Mouse (Mus musculus): ENCODE data around the gene Hist1h3e. TPM values are rescaled to one million over a fixed set of nuclear protein-coding genes. Genes with fewer than 3 reads are reported as not detected.
"Not testable (repeated sequence)": the region's sequence is repeated elsewhere in the genome, so short reads cannot be mapped to it uniquely, and the experiment has no call there.

Hist1h3e gene
- total RNA-seq, 2 experiments from 2014 or later, result 161 to 358 TPM

DNA sequence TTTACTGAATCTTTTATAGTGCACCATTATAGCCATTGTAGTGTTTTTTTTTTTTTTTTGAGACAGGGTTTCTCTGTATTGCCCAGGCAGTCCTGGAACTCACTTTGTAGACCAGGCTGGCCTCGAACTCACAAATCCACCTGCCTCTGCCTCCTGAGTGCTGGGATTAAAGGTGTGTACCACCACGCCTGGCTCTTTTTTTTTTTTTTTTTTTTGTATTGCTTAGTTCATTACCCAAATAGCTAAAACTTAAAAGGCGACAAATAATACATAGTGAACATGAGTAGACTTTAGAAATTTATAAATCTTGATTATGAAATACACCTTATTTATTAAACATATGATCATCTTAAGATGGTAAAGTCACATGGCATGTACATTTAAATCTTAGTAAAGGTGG, 20.7 kb downstream of the Hist1h3e start:
- ATAC-seq (ENCODE audit: poor library complexity, severe bottlenecking), result no peak

DNA sequence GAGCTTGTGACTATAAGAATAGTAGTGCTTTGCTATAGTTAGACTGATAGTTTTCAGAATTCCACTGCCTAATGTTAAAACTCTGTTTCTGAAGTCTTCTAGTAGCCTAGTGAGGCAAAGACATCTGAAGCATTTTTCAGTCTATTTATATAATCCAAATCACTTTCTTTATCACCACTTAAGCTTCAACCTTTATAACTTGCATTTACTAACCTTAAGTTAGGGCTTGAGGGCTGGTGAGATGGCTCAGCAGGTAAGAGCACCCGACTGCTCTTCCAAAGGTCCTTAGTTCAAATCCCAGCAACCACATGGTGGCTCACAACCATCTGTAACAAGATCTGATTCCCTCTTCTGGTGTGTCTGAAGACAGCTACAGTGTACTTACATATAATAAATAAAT, 22.3 kb downstream of the Hist1h3e start:
- not testable (repeated sequence) for ATAC-seq (ENCODE audit: poor library complexity, severe bottlenecking)

DNA sequence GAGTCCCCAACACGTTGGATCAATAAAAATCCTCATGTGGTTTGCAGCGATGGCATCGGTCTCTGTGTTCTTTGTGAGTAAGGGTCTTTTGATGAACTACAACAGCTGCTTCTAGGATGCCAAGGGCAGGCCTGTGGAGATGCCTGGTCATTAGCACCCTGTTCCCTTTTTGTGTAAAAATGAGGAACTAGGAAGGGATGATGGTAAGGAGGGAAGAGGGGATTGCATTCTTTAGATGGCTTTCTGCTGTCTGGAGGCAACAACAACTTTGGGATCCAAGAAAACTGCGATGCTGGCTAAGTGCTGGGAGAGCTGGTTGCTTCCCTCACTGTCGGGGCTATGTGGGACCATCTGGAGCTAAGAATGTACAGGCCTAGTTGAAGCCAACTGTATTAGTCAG, 23.9 kb downstream of the Hist1h3e start:
- peak; percentile 39; the same call in 1 of the 2 replicates for ATAC-seq (ENCODE audit: poor library complexity, severe bottlenecking)

DNA sequence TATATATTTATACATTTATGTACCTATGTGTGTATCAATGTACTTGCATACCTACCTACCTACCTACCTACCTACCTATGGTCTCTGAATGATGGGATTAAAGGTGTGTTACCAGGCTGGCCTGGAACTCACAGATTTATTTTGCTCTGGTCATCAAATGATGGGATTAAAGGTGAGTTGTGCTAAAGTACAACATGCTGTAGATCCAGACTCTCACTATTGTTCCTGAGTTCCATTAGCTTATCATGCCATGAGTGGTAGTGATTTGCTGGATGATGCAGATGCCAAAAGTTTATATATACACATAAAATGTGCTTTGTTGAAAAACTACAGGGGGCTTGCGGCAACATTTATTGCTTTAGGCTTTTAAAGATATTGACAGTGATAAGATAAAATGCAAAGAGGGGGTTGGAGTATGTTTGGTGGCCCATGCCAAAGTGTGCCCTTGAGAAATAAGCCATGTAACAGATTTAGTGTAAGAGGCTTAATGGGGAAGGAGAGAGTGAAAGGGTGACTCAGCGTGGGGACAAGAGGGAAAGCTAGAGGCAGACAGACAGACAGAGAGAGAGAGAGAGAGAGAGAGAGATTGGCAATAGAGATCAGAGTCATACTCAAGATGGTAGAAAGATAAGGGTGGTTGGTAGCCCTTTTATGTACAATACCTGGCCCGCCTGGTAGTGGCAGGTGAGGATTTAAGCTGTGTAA, 25.0 kb downstream of the Hist1h3e start:
- ATAC-seq (ENCODE audit: poor library complexity, severe bottlenecking), result no peak

DNA sequence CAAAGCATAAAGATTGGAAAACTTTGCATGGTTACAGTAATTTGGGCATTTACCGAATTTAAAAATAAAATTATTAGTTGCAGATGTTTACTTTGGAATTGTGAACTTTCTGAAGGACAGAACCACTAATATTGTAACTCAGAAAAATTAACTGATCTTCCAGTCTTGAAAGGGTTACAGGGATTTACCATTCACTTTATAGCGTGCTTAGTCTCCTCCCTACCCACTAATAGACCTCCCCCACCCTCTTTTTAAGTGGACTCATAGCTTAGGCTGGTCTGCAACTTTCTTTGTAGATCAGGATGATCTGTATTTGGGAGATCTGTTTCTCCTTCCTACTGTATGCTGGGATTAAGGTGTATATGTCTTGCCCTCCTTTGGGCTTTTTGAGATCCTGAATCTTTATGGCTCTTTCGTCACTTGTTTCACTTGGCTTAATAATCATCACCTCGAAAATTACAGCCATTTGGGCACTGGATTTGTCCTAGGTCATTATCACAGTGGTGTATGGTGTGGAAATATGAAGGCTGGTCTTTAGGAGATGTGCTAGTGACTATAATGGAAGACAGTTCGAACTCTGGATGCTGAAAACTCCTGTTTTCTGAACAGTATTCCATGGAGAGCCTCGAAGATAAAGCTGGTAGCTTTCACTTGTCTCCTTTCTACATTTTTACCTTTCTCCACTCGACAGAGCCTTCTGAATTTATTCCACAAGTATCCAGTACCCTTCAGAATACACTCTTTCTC, 25.9 kb downstream of the Hist1h3e start:
- no peak for ATAC-seq (ENCODE audit: poor library complexity, severe bottlenecking)

DNA sequence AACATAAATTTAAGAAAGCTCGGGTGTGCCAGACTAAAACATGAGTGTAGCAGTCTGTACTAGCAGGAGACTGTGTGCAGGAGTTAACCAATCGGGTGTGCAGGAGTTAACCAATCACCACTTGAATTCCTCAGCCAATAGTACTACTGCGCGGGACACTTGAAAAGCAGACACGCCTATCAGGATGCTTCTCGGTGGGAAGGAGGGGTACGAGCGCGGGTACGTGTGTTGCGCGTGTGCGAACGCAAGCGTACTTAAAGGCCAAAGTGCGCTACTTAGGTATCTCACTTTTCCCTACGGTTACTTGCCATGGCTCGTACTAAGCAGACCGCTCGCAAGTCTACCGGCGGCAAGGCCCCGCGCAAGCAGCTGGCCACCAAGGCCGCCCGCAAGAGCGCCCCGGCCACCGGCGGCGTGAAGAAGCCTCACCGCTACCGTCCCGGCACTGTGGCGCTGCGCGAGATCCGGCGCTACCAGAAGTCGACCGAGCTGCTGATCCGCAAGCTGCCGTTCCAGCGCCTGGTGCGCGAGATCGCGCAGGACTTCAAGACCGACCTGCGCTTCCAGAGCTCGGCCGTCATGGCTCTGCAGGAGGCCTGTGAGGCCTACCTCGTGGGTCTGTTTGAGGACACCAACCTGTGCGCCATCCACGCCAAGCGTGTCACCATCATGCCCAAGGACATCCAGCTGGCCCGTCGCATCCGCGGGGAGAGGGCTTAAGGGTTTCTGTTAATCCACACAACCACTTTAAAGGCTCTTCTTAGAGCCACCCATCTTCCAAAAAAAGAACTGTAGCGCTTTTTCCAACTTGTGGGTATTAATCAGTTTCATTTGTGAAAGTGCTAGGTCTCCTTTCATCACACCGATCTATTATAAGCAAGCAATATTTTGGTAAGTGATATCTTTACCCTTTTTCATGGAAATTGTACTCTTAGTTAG, 26.8 kb downstream of the Hist1h3e start, which contains the start of gene Hist1h3g:
TSS of gene Hist1h3g (plus strand) at position 286 of the 939 bp plus-strand sequence.
- ATAC-seq (ENCODE audit: poor library complexity, severe bottlenecking), result peak; percentile 67

DNA sequence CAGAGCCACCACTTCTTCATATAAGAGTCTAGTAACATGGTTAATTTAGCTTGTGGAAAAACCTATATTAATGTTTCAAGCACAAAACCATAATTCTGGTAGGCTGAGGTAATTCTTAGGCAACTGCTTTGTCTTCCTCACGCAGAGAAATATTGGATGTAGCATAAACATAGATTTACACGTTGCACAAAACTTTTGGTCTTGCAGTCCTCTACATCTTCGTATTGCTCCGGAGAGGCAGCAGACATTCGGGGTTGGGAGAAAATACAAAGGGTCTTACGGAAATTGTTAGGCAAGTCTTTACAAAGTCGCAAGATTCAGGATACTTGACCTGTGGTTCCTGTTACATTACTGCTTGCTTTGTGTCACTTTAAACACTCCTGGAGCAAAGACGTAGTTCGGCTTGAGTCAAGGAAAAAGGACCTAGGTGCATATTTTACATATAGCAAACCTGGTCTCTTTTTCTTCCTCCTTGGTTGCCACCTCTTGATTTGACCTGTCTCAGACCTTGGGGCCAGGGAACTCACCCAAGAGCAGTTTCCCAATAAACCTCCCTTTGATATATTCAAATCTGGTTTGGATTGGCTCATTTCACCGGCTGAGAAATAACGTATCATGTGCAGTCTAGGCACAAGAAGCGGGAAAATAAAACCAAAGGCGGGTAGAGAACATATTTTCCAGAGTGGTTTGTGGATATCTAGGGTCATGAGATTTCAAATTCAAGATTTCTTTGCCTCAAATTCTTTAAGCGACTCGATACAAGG, 27.6 kb downstream of the Hist1h3e start:
- no peak for ATAC-seq (ENCODE audit: poor library complexity, severe bottlenecking)

DNA sequence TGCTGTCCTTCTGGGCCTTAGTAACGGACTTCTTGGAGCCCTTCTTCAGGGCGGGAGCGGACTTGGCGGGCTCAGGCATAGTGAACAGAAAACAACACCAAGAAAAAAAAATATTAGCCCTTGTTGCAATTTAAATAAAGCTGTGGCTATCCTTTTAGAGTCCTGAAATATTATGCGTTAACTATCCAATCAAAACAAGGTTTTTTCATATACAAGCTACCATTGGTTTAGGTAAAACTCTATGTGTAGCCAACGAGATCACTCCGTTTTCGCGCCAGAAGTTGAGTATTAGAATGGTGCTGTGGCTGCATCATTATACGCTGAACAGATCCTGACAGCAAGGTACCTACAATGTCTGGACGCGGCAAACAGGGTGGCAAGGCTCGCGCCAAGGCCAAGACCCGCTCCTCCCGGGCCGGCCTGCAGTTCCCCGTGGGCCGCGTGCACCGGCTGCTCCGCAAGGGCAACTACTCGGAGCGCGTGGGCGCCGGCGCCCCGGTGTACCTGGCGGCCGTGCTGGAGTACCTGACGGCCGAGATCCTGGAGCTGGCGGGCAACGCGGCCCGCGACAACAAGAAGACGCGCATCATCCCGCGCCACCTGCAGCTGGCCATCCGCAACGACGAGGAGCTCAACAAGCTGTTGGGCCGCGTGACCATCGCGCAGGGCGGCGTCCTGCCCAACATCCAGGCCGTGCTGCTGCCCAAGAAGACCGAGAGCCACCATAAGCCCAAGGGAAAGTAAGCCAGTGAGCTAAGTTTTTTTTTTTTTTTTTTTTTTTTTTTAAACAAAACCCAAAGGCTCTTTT, 28.4 kb downstream of the Hist1h3e start, which contains the start of gene Hist1h2af:
TSS of gene Hist1h2af (plus strand) at position 347 of the 808 bp plus-strand sequence.
- ATAC-seq (ENCODE audit: poor library complexity, severe bottlenecking), result peak; percentile 15

DNA sequence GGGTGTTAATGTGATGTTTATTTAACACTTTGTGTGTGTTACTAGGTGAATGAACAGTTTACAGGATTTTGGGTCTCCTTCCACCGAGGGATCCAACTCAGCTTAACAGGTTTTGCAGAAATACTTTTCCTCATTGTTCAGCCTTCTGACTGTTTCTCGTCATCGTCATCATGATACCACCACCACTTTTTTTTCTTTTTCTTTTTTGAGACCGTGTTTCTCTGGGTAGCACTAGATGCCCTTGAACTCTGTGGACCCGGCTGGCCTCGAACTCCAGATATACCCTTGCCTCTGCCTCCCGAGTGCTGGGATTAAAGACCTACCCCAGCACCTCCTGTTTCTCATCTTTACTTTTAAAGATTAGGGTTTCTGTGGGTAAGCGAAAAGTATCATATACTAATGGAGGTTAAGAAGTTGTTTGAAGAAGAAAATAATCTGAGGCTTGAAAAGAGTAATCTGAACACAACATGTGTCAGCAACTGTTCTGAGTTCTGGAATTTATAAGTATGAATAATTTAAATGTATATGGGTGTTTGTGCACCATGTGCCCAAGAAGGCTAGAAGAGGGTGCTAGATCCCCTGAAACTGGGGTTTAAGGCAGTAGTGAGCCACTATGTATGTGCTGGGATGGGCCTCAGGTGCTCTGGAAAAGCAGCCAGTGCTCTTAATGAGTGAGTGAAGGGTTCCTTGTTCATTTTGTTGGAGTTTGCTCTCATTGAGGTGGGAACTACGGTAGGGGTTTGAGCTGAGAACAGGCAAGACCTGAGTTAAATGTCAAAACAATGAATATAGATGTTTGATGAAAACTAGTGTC, 29.7 kb downstream of the Hist1h3e start:
- ATAC-seq (ENCODE audit: poor library complexity, severe bottlenecking), result no peak

DNA sequence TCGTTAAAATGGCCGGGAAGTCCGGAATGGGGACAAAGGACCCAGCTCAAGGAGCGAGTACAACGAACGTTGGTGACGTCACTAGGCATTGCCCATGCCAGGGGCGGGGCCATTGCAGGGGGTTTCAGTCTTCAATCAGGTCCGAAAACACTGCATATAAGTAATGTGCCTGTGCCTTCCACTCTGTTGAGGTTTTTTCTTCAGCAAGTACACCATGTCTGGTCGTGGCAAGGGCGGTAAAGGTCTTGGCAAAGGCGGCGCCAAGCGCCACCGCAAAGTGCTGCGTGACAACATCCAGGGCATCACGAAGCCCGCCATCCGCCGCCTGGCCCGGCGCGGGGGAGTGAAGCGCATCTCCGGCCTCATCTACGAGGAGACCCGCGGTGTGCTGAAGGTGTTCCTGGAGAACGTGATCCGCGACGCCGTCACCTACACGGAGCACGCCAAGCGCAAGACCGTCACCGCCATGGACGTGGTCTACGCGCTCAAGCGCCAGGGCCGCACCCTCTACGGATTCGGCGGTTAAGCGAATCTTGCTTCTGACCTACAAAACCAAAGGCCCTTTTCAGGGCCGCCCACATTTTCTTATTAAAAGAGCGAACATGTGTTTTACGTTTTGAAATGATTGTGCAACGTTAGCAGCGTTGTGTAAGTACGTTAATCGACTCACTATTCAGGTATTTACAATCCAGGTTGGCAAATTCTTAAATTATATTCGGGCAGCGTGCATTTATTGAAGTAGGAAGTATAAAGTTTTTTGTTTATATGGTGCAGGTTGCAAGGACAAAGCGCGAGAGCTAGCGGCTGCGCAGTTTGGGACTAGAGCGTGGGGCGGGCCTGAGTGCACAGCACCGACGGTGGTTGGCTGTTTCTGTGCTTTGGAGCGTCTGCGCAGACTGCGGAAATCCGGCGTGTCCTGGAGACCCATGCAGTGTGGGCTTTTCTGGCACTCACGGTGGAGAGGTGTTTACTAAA, 31.0 kb downstream of the Hist1h3e start, which contains the start of gene Hist1h4h:
TSS of gene Hist1h4h (plus strand) at position 150 of the 975 bp plus-strand sequence.
- peak; percentile 66 for ATAC-seq (ENCODE audit: poor library complexity, severe bottlenecking)

DNA sequence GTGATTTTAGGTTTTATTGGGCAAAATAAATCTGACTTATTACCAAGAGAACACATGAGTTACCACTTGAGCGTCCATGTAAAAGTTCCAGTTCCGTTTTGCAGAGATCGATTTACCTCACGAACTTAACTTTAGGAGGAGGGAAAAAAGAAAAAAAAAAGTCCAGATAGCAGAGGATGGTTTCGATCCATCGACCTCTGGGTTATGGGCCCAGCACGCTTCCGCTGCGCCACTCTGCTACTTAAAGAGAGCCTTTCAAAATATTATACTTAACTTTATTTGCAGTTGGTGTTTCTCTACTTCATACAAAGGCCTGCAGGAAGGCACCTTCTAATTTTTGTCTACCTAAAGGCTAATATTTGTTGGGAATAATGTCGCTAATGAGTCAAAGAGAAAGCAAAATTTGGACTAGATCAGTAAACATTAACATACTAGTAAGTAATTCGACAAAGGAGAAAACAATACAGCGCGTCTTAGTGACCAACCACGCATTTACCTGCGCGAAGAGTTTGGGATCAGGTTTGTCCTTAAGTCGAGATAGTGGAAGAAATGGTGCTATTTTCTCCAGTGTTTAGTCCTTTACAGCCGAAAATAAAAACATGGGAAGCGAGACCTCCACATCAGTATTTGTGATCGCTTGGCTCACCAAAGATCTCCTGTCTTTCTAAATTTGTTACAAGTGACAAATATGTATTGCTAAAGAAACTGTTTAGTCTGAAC, 31.8 kb downstream of the Hist1h3e start:
- ATAC-seq (ENCODE audit: poor library complexity, severe bottlenecking), result no peak

DNA sequence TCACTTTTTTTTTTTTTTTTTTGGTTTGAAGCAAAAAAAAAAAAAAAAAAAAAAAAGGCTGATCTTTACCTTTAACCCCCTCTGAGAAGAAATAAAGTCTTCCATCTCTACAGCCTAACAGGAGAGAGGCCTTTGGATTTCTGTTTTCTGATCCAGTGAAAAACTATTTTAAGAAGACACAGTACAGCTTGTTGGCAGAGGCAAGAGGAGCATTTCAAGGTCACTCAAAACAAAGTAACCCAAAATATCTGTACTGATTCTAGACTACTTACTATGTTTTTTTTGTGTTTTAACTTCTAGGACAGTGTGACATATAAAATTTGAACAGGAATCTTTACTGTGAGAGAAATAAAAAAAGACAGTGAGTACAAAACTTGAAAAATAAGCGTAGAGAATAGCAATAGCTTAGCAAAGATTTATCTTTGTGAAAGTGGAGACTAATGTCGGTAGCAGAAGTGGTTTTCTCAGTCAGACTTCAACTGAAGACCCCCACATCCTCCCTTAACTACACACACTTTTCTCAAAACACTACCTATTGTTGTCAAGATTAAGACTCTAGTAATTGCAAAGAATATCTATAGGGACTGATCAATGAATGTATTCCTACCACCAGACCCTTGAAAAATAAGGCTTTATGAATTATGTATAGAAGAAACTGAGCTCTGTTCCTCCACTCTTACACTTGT, 32.5 kb downstream of the Hist1h3e start:
- no peak for ATAC-seq (ENCODE audit: poor library complexity, severe bottlenecking)

DNA sequence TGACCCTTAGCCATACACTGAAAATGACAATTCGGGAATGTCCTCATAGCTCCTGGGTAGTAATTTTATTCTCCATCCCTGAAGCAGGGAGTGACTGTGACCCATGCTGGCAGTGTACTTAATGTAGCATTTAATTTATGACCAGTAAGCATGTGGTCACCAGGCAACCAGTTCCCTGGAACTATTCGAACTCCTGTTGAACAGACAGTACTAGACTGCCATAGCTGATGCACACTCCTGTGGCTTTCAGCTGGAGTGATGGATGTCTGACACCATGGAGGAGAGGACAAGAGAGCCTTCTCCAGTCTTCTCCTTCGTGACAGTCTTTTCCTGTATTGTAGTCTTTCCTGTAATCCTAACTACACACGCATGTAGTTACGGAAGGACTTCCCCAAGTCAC, 33.2 kb downstream of the Hist1h3e start:
- no peak for ATAC-seq (ENCODE audit: poor library complexity, severe bottlenecking)

DNA sequence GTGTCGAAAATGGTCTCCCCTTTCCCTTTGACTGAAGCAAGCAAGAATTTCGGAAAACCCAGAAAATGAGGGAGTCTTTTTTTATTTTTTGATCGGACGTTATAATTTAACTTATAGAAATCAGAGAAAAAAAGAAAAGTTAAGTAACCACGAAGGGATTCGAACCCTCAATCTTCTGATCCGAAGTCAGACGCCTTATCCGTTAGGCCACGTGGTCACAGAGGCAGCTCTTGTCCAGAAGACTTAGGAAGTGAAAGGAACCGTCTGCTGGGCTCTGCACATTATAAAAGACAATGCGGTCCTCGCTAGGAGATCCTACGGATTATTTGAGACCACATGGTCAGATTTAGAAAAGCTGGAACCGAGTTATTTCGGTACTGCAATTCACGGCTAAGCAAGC, 35.9 kb downstream of the Hist1h3e start:
- ATAC-seq (ENCODE audit: poor library complexity, severe bottlenecking), result peak; percentile 49

DNA sequence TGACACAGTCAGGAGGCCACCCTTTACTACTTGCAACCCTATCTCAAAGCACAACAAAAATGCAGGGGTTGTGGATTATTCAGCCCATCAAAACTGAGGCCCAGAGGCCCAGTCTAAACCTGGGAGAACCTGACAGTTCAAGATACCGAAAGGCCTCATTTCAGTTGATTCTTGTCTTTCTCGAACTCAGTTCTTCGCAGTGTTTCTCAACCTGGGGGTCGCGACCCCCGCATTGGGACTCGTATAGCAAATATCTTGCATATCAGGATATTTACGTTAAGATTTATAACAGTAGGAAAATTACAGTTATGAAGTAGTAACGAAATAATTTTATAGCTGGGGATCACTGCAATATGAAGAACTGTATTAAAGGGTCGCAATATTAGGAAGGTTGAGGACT, 36.3 kb downstream of the Hist1h3e start:
- ATAC-seq (ENCODE audit: poor library complexity, severe bottlenecking), result no peak

DNA sequence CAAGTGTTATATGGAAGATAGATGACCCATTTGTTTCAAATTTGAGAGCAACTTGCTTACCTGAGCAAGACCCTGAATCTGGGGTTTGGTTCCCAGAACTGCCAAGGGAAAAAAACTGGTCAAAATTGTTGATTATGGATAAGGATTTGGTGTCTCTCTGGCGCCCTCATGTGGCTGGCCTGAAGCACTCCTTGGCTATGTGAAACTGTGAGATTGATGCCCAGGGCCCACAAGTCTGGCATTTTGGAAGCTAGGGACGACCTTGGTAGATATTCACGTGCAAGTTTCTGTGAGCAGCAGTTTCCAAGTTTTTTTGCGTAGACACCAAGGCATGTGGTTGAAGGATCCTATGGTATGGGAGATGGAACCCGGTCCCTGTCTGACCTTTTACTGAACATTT, 37.5 kb downstream of the Hist1h3e start:
- ATAC-seq (ENCODE audit: poor library complexity, severe bottlenecking), result peak; percentile 73
